Mouse (Mus musculus): ENCODE data around the gene Setmar. TPM values are rescaled to one million over a fixed set of nuclear protein-coding genes. Genes with fewer than 3 reads are reported as not detected.

Gene Setmar
- total and polyA plus RNA-seq, 2 experiments: 1.3 to 4.1 TPM

DNA sequence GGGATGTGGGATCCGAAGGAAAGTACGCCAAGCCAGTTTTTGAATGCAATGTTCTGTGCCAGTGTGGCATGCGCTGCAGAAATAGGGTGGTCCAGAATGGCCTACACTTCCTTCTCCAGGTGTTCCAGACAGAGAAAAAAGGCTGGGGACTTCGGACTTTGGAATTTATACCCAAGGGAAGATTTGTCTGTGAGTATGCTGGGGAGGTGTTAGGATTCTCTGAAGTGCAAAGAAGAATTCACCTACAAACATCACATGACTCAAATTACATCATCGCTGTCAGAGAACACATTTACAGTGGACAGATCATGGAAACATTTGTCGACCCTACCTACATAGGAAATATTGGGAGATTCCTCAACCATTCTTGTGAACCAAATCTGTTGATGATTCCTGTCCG is 11.0 kb downstream of the Setmar start:
- DNase-seq (ENCODE audit: extremely low read depth, low read depth, low spot score): no peak
- no peak overlapping the region for H3K4me3 ChIP-seq (ENCODE audit: insufficient read depth, low read depth, low read length)
- no peak overlapping the region for H3K9ac ChIP-seq (ENCODE audit: low read depth, low read length)
- H3K79me2 ChIP-seq (ENCODE audit: control insufficient read depth, insufficient read depth, low read length): no peaks in the 10 kb centered on the region
- H3K36me3 ChIP-seq (ENCODE audit: control insufficient read depth, insufficient read depth, low read length): peaks cover 11% of the 10 kb centered on the region
- H3K27me3 ChIP-seq (ENCODE audit: control insufficient read depth, insufficient read depth, low read length): no peaks in the 10 kb centered on the region
- no peaks in the 10 kb centered on the region for H3K4me1 ChIP-seq (ENCODE audit: control insufficient read depth, insufficient read depth, low read length)
- H3K27ac ChIP-seq (replicated peaks; ENCODE audit: insufficient read depth, low read depth, low read length): no peak overlapping the region
- TF ChIP-seq POLR2A (IDR thresholded peaks at IDR 0.05; ENCODE audit: extremely low read depth, insufficient read depth, low read length) (no peak), CTCF (IDR thresholded peaks at IDR 0.05; ENCODE audit: low read depth, low read length) (no peak)
- WGBS: 94% methylated on average over 7 of the region's 7 CpGs

DNA sequence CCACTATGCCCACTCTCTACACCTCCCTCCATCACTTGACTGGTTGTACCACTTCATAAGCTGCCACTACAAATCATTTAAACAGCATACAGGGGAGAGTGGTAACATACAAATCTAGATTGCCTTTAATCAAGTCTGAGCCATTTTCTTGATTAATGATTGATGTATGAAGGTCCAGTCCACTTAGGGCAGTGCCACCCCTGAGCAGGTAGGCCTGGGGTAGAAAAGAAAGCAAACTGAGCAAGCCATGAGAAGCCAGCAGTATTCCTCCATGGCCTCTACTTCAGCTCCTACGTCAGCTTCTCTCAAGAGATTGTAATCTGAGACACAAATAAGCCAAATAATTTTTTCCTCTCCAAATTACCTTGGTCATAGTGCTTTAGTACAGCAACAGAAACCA is 26.5 kb downstream of the Setmar start:
- TF ChIP-seq POLR2A (IDR thresholded peaks at IDR 0.05; ENCODE audit: extremely low read depth, insufficient read depth, low read length) (no peak), CTCF (IDR thresholded peaks at IDR 0.05; ENCODE audit: low read depth, low read length) (no peak)
- 64% methylated on average over 1 of the region's 1 CpGs for WGBS
- H3K4me1 ChIP-seq (ENCODE audit: control insufficient read depth, insufficient read depth, low read length): peaks cover 8% of the 10 kb centered on the region
- no peak overlapping the region for H3K4me3 ChIP-seq (ENCODE audit: insufficient read depth, low read depth, low read length)
- DNase-seq (ENCODE audit: extremely low read depth, low read depth, low spot score): peak; percentile 43
- H3K36me3 ChIP-seq (ENCODE audit: control insufficient read depth, insufficient read depth, low read length): no peaks in the 10 kb centered on the region
- no peaks in the 10 kb centered on the region for H3K79me2 ChIP-seq (ENCODE audit: control insufficient read depth, insufficient read depth, low read length)
- H3K9ac ChIP-seq (ENCODE audit: low read depth, low read length): no peak overlapping the region
- H3K27me3 ChIP-seq (ENCODE audit: control insufficient read depth, insufficient read depth, low read length): no peaks in the 10 kb centered on the region
- no peak overlapping the region for H3K27ac ChIP-seq (replicated peaks; ENCODE audit: insufficient read depth, low read depth, low read length)

DNA sequence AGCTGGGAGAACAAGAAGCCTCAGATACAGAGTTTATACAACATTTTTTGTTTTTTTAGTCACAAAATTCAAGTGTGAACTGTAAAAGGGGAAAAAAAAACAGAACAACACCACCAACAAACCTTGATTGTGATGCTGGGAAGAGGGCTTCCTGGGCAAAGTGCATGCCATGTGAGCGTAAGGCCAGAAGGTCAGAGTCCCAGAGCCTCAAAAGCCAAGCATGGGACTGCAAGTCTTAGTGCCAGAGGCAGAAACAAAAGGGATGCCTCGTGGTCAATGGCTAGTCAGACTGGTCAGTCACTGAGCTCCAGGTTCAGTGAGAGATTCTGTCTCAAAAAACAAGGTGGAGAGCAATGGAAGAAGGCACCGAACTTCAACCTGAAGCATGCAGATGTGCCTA is 27.8 kb downstream of the Setmar start:
- Histone ChIP-seq H3K27me3 (ENCODE audit: control insufficient read depth, insufficient read depth, low read length) (no peaks in the 10 kb centered on the region), H3K36me3 (ENCODE audit: control insufficient read depth, insufficient read depth, low read length) (no peaks in the 10 kb centered on the region), H3K79me2 (ENCODE audit: control insufficient read depth, insufficient read depth, low read length) (no peaks in the 10 kb centered on the region), H3K4me3 (ENCODE audit: insufficient read depth, low read depth, low read length) (no peak overlapping the region), H3K4me1 (ENCODE audit: control insufficient read depth, insufficient read depth, low read length) (peaks cover 8% of the 10 kb centered on the region), H3K27ac (replicated peaks; ENCODE audit: insufficient read depth, low read depth, low read length) (peak overlapping the region; percentile 73), H3K9ac (ENCODE audit: low read depth, low read length) (no peak overlapping the region)
- 46% methylated on average over 3 of the region's 3 CpGs for WGBS
- peak; percentile 91 for DNase-seq (ENCODE audit: extremely low read depth, low read depth, low spot score)
- no peak for TF ChIP-seq CTCF (IDR thresholded peaks at IDR 0.05; ENCODE audit: low read depth, low read length)
- no peak for TF ChIP-seq POLR2A (IDR thresholded peaks at IDR 0.05; ENCODE audit: extremely low read depth, insufficient read depth, low read length)

DNA sequence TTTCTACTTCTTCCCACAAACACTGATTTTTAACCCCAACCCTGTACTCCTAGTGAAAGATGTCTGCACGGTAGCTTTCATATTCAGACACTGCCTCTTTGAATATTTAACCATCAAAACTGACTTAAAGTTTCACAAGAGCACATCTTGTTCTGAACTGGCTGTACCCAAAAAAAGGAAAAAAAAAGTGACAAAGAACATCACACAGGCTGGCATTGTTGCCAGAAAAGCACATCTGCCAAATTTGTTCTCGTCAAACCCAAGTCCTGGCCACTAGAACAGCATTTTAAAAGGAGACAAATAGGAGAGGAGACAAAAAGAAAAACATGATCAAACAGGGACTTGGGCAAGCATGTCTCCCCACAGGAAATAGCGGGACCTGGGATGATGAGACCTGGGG is 28.6 kb downstream of the Setmar start:
- no peaks in the 10 kb centered on the region for H3K27me3 ChIP-seq (ENCODE audit: control insufficient read depth, insufficient read depth, low read length)

DNA sequence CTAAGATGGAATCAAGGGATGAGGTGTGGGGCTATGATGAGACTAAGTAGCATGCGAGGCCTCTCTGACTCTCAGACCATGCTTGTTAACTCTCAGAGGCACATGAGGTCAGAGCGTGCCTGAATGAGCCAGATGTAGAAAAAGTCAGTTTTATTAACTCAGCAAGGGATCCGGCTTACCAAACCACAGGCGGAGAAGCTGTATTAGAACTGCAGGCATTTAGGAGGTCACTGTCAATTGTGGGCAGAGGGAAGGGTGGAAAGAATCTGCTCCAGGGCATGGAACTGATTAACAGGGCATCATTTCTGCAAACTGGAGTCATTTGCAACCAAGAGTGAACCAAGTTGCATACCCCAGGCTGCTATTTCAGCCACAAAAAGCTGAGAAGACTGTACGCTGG is 30.6 kb downstream of the Setmar start:
- 92% methylated on average over 5 of the region's 5 CpGs for WGBS
- no peak overlapping the region for H3K27ac ChIP-seq (replicated peaks; ENCODE audit: insufficient read depth, low read depth, low read length)
- no peaks in the 10 kb centered on the region for H3K79me2 ChIP-seq (ENCODE audit: control insufficient read depth, insufficient read depth, low read length)
- no peak overlapping the region for H3K4me3 ChIP-seq (ENCODE audit: insufficient read depth, low read depth, low read length)
- H3K36me3 ChIP-seq (ENCODE audit: control insufficient read depth, insufficient read depth, low read length): no peaks in the 10 kb centered on the region
- TF ChIP-seq CTCF (IDR thresholded peaks at IDR 0.05; ENCODE audit: low read depth, low read length): no peak
- TF ChIP-seq POLR2A (IDR thresholded peaks at IDR 0.05; ENCODE audit: extremely low read depth, insufficient read depth, low read length): no peak
- no peak for DNase-seq (ENCODE audit: extremely low read depth, low read depth, low spot score)
- H3K27me3 ChIP-seq (ENCODE audit: control insufficient read depth, insufficient read depth, low read length): no peaks in the 10 kb centered on the region
- H3K9ac ChIP-seq (ENCODE audit: low read depth, low read length): no peak overlapping the region
- H3K4me1 ChIP-seq (ENCODE audit: control insufficient read depth, insufficient read depth, low read length): peaks cover 11% of the 10 kb centered on the region

More for the DNA sequence above, 28.6 kb downstream of the Setmar start:
- no peak overlapping the region for H3K4me3 ChIP-seq (ENCODE audit: insufficient read depth, low read depth, low read length)
- no peak overlapping the region for H3K9ac ChIP-seq (ENCODE audit: low read depth, low read length)
- TF ChIP-seq CTCF (IDR thresholded peaks at IDR 0.05; ENCODE audit: low read depth, low read length) (no peak), POLR2A (IDR thresholded peaks at IDR 0.05; ENCODE audit: extremely low read depth, insufficient read depth, low read length) (no peak)
- no peaks in the 10 kb centered on the region for H3K36me3 ChIP-seq (ENCODE audit: control insufficient read depth, insufficient read depth, low read length)
- peak; percentile 96 for DNase-seq (ENCODE audit: extremely low read depth, low read depth, low spot score)
- H3K27ac ChIP-seq (replicated peaks; ENCODE audit: insufficient read depth, low read depth, low read length): peak overlapping the region; percentile 71
- WGBS: 24% methylated on average over 3 of the region's 3 CpGs
- H3K79me2 ChIP-seq (ENCODE audit: control insufficient read depth, insufficient read depth, low read length): no peaks in the 10 kb centered on the region
- H3K4me1 ChIP-seq (ENCODE audit: control insufficient read depth, insufficient read depth, low read length): peaks cover 8% of the 10 kb centered on the region

DNA sequence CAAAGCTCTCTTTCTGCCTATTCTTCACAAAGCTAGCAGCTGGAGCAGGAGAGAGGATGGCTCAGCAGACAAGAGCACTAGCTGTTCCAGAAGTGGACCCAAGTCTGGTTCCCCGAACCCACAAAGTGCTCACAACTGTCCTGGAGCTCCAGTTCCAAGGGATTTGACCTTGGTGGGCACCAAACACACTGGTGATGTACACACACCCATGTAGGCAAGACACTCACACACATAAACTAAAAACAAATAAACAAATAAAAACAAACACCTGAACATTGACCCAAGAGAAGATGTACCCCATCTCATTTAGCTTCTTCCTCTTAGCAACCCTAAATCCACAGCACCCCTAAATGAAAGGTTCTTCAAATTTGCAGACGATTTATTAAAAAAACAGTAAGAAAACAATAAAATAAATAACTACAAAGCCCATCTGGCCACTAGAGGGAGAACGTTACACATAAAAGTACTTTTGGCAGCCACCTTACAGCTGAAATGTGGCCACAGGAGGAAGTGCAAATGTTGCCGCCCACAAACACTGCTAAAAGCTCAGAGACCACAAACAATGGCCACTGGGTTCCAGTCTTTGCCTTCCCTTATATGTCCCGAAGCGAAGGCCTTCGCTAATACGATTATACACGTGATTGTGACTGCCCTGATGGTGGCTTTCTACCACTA is 33.5 kb downstream of the Setmar start:
- Histone ChIP-seq H3K27me3 (ENCODE audit: control insufficient read depth, insufficient read depth, low read length) (no peaks in the 10 kb centered on the region), H3K9ac (ENCODE audit: low read depth, low read length) (peak overlapping the region; percentile 42; the same call in 1 of the 2 replicates), H3K79me2 (ENCODE audit: control insufficient read depth, insufficient read depth, low read length) (no peaks in the 10 kb centered on the region), H3K36me3 (ENCODE audit: control insufficient read depth, insufficient read depth, low read length) (no peaks in the 10 kb centered on the region), H3K4me1 (ENCODE audit: control insufficient read depth, insufficient read depth, low read length) (peaks cover 12% of the 10 kb centered on the region), H3K4me3 (ENCODE audit: insufficient read depth, low read depth, low read length) (no peak overlapping the region), H3K27ac (replicated peaks; ENCODE audit: insufficient read depth, low read depth, low read length) (no peak overlapping the region)
- TF ChIP-seq POLR2A (IDR thresholded peaks at IDR 0.05; ENCODE audit: extremely low read depth, insufficient read depth, low read length): no peak
- TF ChIP-seq CTCF (IDR thresholded peaks at IDR 0.05; ENCODE audit: low read depth, low read length): peak; percentile 36; the same call in 1 of the 2 replicates
- 11% methylated on average over 9 of the region's 9 CpGs for WGBS
- peak; percentile 79 for DNase-seq (ENCODE audit: extremely low read depth, low read depth, low spot score)
